Mouse (Mus musculus): ENCODE results near the gene Rps6kc1.
"Not testable (repeated sequence)": the region's sequence is repeated elsewhere in the genome, so short reads cannot be mapped to it uniquely, and the experiment has no call there.

Rps6kc1 gene

GRCm38 (mm10) chr1:190911415-190912123, at the start of gene Rps6kc1:
Gene Rps6kc1 (minus strand): TSS chr1:190911770.
- peak; percentile 62 for DNase-seq (ENCODE audit: low read depth)

- no peak for DNase-seq (ENCODE audit: low read depth)
Observed at GRCm38 (mm10) chr1:190958821-190959220, 47.3 kb upstream of the Rps6kc1 start.

- no peak for DNase-seq (ENCODE audit: low read depth)
Observed at GRCm38 (mm10) chr1:190953009-190953408, 41.4 kb upstream of the Rps6kc1 start.

- DNase-seq (ENCODE audit: low read depth): no peak
Observed at GRCm38 (mm10) chr1:190951014-190951413, 39.4 kb upstream of the Rps6kc1 start.

DNA sequence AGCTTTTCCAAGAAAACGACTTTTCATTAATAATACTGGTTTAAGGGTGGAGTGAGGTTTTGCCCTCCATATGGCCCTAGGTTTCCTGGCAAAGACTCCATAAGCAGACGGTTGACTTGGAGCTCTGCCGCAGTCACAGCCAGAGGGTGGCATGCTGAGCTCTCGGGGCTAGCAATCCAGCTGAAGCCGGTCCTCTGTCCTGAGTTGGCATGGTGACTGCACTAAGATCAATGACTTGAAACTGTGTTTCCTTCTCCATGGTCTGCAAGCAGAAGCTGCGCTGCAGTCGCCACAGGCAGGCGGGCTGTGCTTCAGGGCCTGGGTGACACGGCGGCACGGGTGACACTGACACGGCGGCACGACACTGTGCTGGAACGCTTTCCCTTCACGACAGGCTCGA, 37.3 kb upstream of the Rps6kc1 start:
- no peak for DNase-seq (ENCODE audit: low read depth)

DNA sequence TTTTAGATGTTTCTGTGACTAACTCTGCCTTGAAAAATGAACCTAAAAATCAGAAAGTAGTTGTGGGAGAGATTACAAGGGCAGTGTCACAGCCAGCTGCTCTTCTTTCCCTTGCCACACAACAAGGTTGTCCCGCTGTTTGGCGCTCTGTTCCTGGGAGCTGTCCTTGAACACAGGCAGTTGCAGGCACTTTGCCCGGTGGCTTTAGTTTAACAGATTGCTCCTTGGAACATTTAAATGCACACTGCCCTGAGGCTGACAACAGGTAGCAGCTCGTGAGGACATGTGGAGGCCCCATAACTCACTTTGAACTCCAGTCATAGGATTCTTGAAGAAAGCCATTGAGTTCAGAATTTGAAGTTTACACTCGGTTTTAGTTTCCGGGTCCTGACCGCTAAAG, 36.9 kb upstream of the Rps6kc1 start:
- no peak for DNase-seq (ENCODE audit: low read depth)

GRCm38 (mm10) chr1:190947986-190948385, 36.4 kb upstream of the Rps6kc1 start:
- no peak for DNase-seq (ENCODE audit: low read depth)

DNA sequence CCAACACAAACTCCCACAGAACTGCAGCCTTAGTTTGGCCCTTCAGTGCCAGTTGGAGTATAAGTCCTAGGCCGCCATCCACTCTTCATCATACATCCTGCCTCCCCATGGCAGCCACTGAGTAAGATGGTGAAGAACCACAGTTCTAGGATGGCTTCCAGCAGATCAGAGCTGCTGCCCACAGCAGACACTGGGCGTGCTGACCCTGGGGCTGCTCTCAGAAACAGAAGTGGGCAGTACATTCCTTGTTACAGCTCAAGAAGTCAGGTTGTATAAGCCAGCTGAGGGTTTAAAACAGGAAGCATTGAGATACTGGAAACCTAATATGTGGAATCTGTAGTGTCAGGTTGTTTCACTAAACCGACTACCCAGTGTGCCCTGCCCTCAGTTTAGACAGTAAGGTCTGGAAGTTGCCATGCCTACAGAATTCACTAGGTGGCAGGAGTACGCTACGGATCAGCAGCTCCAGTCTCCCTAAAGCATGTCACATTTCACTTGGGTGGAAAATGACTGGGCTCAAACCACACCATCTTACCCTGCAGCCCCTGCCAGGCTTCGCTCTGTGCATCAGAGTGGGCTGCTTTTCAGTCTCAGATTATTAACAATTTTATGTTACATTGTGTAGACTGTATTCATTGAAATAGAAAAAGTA, 32.7 kb upstream of the Rps6kc1 start:
- no peak for DNase-seq (ENCODE audit: low read depth)

- DNase-seq (ENCODE audit: low read depth): no peak
Observed at GRCm38 (mm10) chr1:190939803-190940202, 28.2 kb upstream of the Rps6kc1 start.

DNA sequence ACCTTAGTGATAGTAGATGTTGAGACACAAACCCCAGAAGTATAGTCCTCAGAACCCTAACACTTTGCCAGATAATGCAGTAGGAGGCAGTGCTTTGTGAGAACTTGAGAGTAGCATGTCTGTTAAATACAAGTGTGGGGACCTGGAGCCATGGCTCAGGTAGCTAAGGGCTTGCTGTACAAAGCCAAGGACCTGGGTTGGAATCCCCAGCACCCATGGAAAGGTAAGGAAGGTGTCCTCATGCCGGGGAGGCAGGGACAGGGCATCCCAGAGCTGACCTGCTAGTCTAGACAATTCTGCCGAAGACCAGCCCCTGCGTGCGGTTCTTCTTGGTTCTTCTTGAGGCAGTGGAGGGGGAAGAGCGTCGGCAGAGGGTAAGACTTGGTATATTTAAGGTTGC, 18.6 kb upstream of the Rps6kc1 start:
- DNase-seq (ENCODE audit: low read depth): no peak

- no peak for DNase-seq (ENCODE audit: low read depth)
Observed at GRCm38 (mm10) chr1:190929010-190929695, 17.6 kb upstream of the Rps6kc1 start.

GRCm38 (mm10) chr1:190928370-190929009, 16.9 kb upstream of the Rps6kc1 start:
- peak; percentile 94 for DNase-seq (ENCODE audit: low read depth)

- DNase-seq (ENCODE audit: low read depth): no peak
Observed at GRCm38 (mm10) chr1:190927751-190928369, 16.3 kb upstream of the Rps6kc1 start.

- DNase-seq (ENCODE audit: low read depth): no peak
Observed at GRCm38 (mm10) chr1:190927311-190927710, 15.7 kb upstream of the Rps6kc1 start.

- not testable (repeated sequence) for DNase-seq (ENCODE audit: low read depth)
Observed at GRCm38 (mm10) chr1:190924812-190925211, 13.2 kb upstream of the Rps6kc1 start, which contains the start of gene Angel2. Gene Angel2 (plus strand): TSS chr1:190925112.

DNA sequence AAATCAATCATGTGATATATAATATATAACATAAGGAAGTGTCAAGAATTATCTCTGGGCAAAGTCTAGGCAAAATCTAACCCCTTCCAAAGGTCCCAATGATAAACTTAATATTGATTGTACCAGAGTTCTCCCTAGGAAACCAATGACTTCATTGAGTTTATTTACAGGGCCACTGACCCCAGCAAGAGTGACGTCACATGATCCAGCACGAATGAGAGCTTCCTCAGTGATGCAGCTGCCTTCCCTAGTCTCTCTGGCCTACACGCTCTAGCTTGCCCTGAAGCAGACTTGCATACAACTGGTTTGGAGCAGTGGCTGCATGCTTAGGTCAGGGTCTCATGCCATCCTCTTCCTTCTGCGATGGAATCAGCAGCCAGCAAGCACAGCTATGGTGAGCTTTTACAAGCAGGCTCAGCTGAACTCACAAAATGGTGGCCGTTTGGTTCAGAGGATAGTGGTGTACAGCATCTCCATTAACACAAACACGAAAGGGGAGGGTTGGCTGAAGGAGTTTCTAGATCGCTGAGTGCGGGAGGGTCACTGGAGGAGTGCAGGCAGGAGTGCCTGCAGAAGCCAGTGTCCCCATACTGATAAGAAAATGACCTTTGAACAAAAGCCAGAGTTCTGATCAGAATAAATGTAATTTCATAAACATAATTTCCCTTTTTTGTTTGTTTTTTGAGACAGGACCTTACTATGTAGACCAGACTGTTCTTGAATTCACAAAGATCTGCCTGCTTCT, 8.3 kb upstream of the Rps6kc1 start:
- DNase-seq (ENCODE audit: low read depth): no peak

DNA sequence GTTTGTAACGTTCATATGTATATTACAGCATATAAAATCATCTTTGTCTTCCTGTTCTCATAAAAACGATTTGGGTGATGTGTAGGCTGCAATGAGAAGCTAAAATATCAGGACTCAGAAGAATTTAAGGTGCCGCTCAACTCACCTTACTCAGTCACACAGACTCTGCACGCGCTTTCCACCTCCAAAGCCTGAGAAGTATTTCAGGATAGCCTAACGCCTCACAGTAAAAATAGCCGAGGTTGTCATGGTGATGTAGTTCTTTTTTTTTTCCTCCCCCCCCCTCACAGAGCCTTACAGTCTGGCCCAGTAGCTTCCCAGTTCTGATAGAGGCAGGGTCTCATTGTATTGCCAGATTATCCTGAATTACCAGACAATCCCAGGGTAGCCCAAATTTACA, 7.4 kb upstream of the Rps6kc1 start:
- DNase-seq (ENCODE audit: low read depth): no peak

DNA sequence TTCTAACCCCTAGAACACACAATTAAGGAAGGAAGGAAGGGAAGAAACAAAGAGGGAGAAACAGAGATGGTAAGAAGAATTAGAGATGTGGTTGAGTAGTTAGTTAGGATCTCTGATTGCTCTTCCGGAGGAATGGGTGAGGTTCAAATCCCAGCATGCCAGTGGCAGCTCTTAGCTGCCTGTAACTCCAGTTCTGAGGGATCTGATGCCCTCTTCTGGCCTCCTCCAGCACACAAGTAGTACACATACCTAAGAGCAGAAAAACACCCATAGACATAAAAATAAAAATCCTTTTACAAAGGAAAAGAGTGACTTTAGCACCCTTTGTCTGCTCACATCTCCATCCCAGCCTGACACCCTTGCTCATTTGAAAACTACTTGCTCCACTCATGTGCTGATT, 1.1 kb upstream of the Rps6kc1 start:
- peak; percentile 18 for DNase-seq (ENCODE audit: low read depth)

GRCm38 (mm10) chr1:190910836-190911235, 734 bp downstream of the Rps6kc1 start:
- DNase-seq (ENCODE audit: low read depth): no peak

DNA sequence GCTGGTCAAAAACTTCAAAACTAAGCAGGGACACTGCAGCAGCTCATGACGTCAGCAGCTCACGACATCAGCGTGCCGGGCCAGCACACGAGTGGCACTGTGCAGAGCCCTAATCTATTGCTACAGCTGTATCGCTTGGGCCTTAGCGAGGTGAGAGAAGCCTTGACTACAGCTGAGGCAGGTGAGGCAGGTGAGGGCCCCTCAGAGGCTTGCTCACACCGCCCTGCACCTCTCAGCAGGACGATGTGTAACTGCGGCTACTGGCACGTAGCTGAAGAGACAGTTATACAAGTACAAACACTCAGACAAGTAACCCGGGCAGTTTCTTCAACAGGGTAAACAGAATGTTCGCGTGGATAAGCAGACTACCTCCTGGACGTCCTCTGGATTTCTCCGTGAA, 6.9 kb downstream of the Rps6kc1 start:
- no peak for DNase-seq (ENCODE audit: low read depth)

DNA sequence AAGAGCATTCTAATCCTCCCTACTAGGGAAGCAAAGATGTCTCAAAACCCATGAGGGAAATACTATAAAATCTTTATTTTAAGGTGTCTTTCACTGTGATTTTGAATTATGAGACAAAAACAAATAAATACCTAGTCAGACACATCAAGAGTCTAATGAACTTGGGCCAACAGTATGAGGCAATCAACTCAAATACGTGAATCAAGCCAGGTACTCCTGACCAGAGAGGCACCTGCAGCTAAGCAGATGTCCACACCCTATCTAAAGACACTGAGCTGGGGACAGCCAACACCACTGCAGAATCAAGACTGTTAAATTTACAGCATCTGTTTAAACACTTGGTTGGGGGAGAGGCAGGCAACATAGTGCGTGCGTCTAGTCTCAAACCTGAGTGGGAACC, 7.4 kb downstream of the Rps6kc1 start:
- DNase-seq (ENCODE audit: low read depth): no peak

Data from fibroblast of lung, adult 2 months (primary cell).